Mouse (Mus musculus): ENCODE results near the gene Rap1gap. TPM values are rescaled to one million over a fixed set of nuclear protein-coding genes. Genes with fewer than 3 reads are reported as not detected.
A peak's percentile ranks its signal among the peaks of the same experiment; 100 is the strongest.

Rap1gap gene
- polyA plus RNA-seq, 1 experiment from 2014 or later, result 19.9 TPM

DNA sequence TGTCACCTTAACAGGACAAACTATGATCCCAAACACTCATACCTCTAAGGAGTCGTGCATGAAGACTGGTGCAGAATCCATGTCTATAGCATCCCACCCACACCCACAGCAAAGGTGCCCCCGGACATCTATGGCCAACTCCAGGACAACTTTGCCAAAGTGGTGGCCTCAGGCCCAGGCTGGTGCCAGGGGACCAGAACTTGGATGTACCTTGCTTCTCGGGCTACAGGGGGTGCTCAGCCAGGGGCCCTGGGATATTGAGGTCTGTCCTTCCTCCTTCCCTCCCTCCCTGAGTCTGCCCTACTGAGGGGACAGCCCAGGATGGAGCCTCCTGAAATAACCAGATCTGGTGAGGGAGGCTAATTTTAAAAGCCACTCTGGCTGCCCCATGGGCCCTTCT lies 67.8 kb downstream of the Rap1gap start:
- Histone ChIP-seq H3K36me3 (no peaks in the 10 kb centered on the region), H3K4me2 (replicated peaks) (no peak overlapping the region), H3K27me3 (peaks cover 26% of the 10 kb centered on the region), H3K9ac (no peak overlapping the region), H3K4me3 (replicated peaks) (no peak overlapping the region), H3K4me1 (peaks cover 50% of the 10 kb centered on the region), H3K27ac (replicated peaks) (no peak overlapping the region), H3K9me3 (replicated peaks) (no peaks in the 10 kb centered on the region)
- ATAC-seq (ENCODE audit: insufficient number of reproducible peaks, low FRiP score, low TSS enrichment, low read depth), result no peak
- 76% methylated on average over 3 of the region's 3 CpGs for WGBS

DNA sequence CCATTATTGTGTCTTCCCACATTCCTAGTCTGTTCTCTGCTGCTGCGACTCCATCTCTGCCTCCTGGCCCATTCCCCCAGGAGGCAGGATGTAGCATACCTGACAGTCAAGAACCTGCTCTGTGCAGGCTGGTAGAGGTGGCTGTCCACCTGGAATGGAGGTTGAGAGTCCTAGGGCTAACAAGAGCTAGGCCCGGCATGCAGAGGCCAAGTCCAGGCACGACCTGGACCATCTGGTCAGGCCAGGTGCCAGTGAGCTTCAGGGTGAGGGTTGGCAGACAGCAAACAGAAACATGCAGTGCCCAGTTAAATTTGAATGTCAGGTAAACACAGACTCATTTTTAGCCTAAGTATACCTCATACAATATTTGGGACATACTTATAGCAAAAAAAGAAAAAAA lies 68.4 kb downstream of the Rap1gap start:
- Histone ChIP-seq H3K27me3 (peaks cover 20% of the 10 kb centered on the region), H3K4me1 (peaks cover 44% of the 10 kb centered on the region), H3K9ac (no peak overlapping the region), H3K36me3 (no peaks in the 10 kb centered on the region), H3K4me2 (replicated peaks) (no peak overlapping the region), H3K27ac (replicated peaks) (no peak overlapping the region), H3K9me3 (replicated peaks) (no peaks in the 10 kb centered on the region), H3K4me3 (replicated peaks) (no peak overlapping the region)
- 74% methylated on average over 3 of the region's 3 CpGs for WGBS
- no peak for ATAC-seq (ENCODE audit: insufficient number of reproducible peaks, low FRiP score, low TSS enrichment, low read depth)

DNA sequence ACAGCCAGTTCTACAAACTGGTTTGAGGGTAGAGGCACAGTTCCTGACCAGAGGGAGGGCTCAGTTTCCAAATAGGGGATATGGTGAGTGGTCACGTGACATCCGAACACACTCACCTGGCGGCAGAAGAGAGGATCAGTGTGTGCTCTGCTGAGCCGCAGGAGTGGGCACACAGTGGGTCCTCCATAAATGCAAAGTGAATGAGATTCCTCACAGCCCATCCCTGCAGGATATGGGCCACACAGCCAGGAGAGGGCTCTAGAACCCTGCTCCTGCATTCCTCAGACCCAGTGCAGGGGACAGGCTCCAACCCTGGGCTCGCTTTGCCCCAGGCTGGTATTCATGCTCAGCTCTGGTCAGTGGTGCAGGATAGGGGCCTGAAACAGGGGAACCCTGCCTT lies 68.9 kb downstream of the Rap1gap start:
- H3K27ac ChIP-seq (replicated peaks), result no peak overlapping the region
- H3K4me1 ChIP-seq, result peaks cover 39% of the 10 kb centered on the region
- H3K27me3 ChIP-seq, result peaks cover 15% of the 10 kb centered on the region
- H3K9me3 ChIP-seq (replicated peaks), result no peaks in the 10 kb centered on the region
- H3K4me3 ChIP-seq (replicated peaks), result no peak overlapping the region
- no peak overlapping the region for H3K4me2 ChIP-seq (replicated peaks)
- H3K36me3 ChIP-seq, result no peaks in the 10 kb centered on the region
- H3K9ac ChIP-seq, result no peak overlapping the region
- 63% methylated on average over 5 of the region's 5 CpGs for WGBS
- no peak for ATAC-seq (ENCODE audit: insufficient number of reproducible peaks, low FRiP score, low TSS enrichment, low read depth)

DNA sequence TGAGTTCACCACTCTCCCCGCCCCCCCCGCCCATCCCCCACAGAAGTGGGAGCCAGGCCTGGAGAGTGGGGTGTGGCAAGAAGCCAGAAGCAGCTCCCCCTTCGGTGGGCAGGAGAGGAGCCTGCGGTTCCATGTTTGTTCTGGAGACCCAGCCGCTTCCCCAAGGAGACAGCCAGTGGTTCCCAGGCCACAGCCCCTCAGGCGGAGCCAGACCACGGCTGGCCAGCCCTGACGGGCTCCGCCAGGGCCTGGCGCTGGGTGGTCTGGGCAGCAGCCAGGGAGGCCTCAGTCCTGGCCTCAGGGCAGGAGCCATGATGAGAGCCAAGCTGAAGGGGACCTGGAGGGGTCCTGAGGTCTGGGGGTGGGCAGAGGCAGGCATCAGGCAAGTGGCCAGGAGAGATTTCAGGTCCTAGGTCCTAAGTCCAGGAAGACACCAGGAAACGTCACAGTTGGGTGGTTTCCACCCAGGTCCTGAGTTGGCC lies 71.7 kb downstream of the Rap1gap start:
- ATAC-seq (ENCODE audit: insufficient number of reproducible peaks, low FRiP score, low TSS enrichment, low read depth), result peak; percentile 71; the same call in 1 of the 2 replicates
- Histone ChIP-seq H3K9me3 (replicated peaks) (no peaks in the 10 kb centered on the region), H3K27me3 (no peaks in the 10 kb centered on the region), H3K9ac (no peak overlapping the region), H3K4me3 (replicated peaks) (no peak overlapping the region), H3K4me2 (replicated peaks) (no peak overlapping the region), H3K27ac (replicated peaks) (peak overlapping the region; percentile 40; the same call in 1 of the 2 replicates), H3K4me1 (peaks cover 16% of the 10 kb centered on the region), H3K36me3 (no peaks in the 10 kb centered on the region)
- 33% methylated on average over 11 of the region's 11 CpGs for WGBS

DNA sequence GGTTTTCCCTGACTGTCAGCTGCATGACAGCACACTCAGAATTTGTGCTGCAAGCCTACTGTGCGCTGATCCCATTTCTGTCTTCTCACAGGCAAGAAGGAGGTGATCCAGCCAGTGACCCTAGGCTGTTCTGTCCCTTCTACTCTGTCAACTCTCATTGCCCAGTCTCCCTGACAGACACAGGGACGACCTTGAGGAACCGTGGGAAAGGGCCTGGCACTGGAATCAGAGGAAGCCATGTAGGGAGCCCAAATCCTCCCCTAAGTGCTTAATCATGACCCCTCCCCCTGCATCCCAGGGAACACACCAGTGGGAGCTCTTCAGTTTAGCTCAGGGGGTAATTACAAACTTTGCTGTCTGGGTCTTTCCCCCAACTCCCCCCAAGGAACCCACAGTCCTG lies 73.2 kb downstream of the Rap1gap start:
- H3K4me1 ChIP-seq, result peaks cover 16% of the 10 kb centered on the region
- ATAC-seq (ENCODE audit: insufficient number of reproducible peaks, low FRiP score, low TSS enrichment, low read depth), result no peak
- H3K9ac ChIP-seq, result no peak overlapping the region
- no peaks in the 10 kb centered on the region for H3K27me3 ChIP-seq
- H3K27ac ChIP-seq (replicated peaks), result no peak overlapping the region
- no peaks in the 10 kb centered on the region for H3K9me3 ChIP-seq (replicated peaks)
- no peak overlapping the region for H3K4me2 ChIP-seq (replicated peaks)
- no peak overlapping the region for H3K4me3 ChIP-seq (replicated peaks)
- no peaks in the 10 kb centered on the region for H3K36me3 ChIP-seq
- 49% methylated on average over 3 of the region's 3 CpGs for WGBS

DNA sequence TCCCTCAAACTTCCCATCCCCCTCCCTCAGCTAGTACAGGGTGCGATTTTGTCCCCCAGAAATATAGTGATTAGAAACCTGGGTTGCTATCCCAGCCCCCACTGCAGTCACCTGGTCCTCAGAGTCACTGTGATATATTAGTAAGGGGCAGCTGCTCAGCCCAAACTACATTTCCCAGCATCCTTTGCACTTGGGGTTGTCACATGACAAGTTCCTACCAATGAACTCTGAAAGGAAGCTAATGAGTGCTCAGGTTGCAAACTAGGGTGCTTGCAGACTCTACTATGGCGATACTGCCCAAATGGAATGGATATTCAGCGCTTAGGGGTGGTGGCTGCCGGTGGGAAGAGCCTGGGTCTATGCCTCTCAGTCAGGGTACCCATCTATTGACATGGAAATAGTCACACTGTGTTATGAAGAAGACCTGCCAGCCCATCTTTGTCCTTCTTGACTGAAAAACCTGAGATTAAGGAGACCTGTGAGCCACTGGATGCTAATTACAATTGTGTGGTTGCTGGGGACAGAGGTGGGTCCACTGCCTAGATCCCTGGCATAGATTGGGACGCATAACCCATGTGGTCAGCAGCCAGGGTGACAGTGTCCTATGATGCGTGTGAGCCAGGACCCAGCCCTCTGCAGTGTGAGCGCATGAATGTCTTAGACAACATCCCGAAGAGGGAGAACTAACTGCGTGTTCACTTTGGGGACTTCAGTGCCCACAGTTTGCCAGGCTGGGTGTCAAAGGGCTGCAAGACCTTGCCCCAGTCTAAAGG lies 74.8 kb downstream of the Rap1gap start:
- Histone ChIP-seq H3K4me2 (replicated peaks) (no peak overlapping the region; the same call in 1 of the 2 replicates), H3K27ac (replicated peaks) (no peak overlapping the region), H3K4me1 (peaks cover 14% of the 10 kb centered on the region), H3K36me3 (no peaks in the 10 kb centered on the region), H3K9ac (no peak overlapping the region), H3K9me3 (replicated peaks) (no peaks in the 10 kb centered on the region), H3K4me3 (replicated peaks) (no peak overlapping the region), H3K27me3 (no peaks in the 10 kb centered on the region)
- no peak for ATAC-seq (ENCODE audit: insufficient number of reproducible peaks, low FRiP score, low TSS enrichment, low read depth)
- 49% methylated on average over 9 of the region's 9 CpGs for WGBS

DNA sequence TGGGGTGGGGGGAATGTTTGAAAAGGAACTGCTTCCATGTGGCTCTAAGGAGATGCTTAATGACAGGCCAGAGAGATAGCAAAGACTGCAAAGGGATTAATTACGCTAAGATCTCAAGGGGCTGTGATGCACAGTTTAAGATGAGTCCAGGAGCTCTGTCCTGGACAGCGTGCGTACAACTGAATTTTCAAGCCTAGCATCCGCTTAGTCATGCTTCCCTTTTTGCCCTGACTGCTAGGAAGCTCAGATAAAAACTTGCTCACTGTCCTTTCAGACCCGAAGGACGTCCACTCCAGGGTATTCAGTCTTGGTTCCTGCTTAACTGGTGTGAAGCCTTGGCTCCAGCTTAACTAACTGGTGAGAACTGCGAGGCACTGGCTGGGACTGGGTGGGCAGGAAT lies 75.8 kb downstream of the Rap1gap start:
- WGBS, result 83% methylated on average over 7 of the region's 7 CpGs

DNA sequence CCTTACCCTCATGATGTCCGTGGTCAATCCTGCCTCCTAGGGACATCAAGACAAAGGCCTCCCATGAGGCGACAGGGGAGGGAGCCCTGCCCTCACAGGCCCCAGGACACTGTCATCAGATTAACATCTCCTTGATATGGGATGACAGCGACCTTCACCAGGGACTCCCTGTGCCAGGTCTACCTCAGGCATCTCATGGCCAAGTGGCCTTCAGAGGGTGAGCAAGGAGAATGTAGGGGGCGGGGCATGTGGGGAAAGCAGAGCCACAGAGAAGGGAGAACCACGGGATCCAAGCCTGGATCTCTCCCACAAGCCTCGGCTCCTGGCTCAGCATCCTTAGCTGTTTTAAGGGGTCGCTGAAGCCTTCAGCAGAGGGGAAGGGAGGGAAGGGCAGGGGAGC lies 79.3 kb downstream of the Rap1gap start:
- 63% methylated on average over 7 of the region's 7 CpGs for WGBS
- H3K9ac ChIP-seq, result no peak overlapping the region
- no peaks in the 10 kb centered on the region for H3K36me3 ChIP-seq
- H3K4me1 ChIP-seq, result peaks cover 6% of the 10 kb centered on the region; the same call in 1 of the 2 replicates
- no peak overlapping the region for H3K4me3 ChIP-seq (replicated peaks)
- H3K27ac ChIP-seq (replicated peaks), result no peak overlapping the region
- no peak overlapping the region for H3K4me2 ChIP-seq (replicated peaks)
- no peak for ATAC-seq (ENCODE audit: insufficient number of reproducible peaks, low FRiP score, low TSS enrichment, low read depth)
- H3K9me3 ChIP-seq (replicated peaks), result no peaks in the 10 kb centered on the region
- no peaks in the 10 kb centered on the region for H3K27me3 ChIP-seq

More for the DNA sequence above, 75.8 kb downstream of the Rap1gap start:
- H3K27me3 ChIP-seq, result no peaks in the 10 kb centered on the region
- no peak overlapping the region for H3K4me3 ChIP-seq (replicated peaks)
- H3K4me1 ChIP-seq, result peaks cover 18% of the 10 kb centered on the region
- no peak overlapping the region for H3K27ac ChIP-seq (replicated peaks)
- no peak for ATAC-seq (ENCODE audit: insufficient number of reproducible peaks, low FRiP score, low TSS enrichment, low read depth)
- H3K9ac ChIP-seq, result no peak overlapping the region
- H3K9me3 ChIP-seq (replicated peaks), result no peaks in the 10 kb centered on the region
- H3K4me2 ChIP-seq (replicated peaks), result no peak overlapping the region
- no peaks in the 10 kb centered on the region for H3K36me3 ChIP-seq

DNA sequence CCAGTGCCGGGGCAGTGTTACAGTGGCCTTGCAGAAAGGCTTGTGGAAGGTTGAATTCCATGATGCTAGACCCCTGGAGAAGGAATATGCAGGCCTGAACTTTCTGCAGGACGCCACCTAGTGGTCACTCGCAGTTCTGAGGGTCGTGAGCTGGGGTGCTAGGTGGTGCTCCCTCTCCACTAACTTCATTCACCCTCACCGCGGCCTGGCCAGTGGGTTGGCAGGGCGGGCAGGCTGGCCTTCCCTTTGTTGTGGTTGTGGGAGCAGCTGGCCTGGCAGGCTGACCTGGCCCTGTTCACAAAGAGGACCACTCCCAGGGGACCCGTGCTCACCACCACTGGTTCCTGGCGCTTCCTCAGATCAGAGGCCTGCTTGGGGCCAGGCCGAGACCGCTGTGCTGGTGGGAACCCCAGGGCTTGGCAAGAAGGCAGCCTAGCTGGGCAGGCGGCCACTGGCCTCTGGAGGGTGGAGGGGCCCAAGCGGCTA lies 80.0 kb downstream of the Rap1gap start:
- Histone ChIP-seq H3K4me2 (replicated peaks) (no peak overlapping the region), H3K27me3 (no peaks in the 10 kb centered on the region), H3K36me3 (no peaks in the 10 kb centered on the region), H3K4me1 (peaks cover 8% of the 10 kb centered on the region; the same call in 1 of the 2 replicates), H3K9ac (no peak overlapping the region), H3K9me3 (replicated peaks) (no peaks in the 10 kb centered on the region), H3K4me3 (replicated peaks) (no peak overlapping the region), H3K27ac (replicated peaks) (no peak overlapping the region)
- WGBS, result 61% methylated on average over 13 of the region's 13 CpGs
- ATAC-seq (ENCODE audit: insufficient number of reproducible peaks, low FRiP score, low TSS enrichment, low read depth), result peak; percentile 63; the same call in 1 of the 2 replicates

DNA sequence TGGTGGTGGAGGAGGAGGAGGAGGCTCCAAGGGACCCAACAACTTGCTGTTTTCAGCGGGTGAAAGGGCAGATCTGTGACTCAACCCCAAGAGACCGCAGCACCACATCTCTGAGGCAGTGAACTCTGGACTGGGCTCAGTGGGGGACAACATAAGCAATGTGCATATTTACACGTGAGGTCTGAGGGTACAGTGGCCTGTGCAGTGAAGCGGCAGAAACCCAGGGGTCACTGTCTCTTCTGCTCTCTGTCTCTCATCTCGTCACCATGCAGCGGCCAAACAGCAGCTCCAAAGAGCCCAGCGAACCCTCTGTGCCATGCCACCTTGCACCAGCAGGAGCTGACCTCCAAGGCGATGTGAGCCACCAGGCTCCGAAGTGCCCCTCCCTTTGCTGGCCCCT lies 82.6 kb downstream of the Rap1gap start:
- no peak for ATAC-seq (ENCODE audit: insufficient number of reproducible peaks, low FRiP score, low TSS enrichment, low read depth)
- 86% methylated on average over 9 of the region's 9 CpGs for WGBS

DNA sequence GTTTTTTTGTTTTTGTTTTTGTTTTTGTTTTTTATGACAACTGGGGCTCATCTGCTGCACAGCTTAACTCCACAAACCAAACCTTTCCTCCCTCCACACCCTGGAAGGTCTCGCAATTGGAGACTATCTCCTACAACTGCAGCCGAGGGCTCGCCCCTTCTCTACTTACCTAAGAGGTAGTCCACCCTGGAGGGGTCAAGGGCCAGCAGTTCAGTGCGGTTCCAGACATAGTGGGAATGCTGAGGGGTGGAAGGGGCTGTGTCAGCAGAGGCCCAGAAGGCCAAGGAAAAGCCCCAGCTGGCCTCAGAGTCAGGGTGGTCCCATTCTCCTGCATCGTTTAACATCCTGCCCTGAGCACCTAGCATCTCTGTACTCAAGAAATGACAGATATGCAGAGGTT lies 83.1 kb downstream of the Rap1gap start:
- Histone ChIP-seq H3K4me1 (peaks cover 38% of the 10 kb centered on the region), H3K4me3 (replicated peaks) (no peak overlapping the region), H3K9ac (no peak overlapping the region), H3K27ac (replicated peaks) (no peak overlapping the region), H3K9me3 (replicated peaks) (no peaks in the 10 kb centered on the region), H3K27me3 (no peaks in the 10 kb centered on the region), H3K4me2 (replicated peaks) (no peak overlapping the region), H3K36me3 (no peaks in the 10 kb centered on the region)
- 72% methylated on average over 5 of the region's 5 CpGs for WGBS
- no peak for ATAC-seq (ENCODE audit: insufficient number of reproducible peaks, low FRiP score, low TSS enrichment, low read depth)

More for the DNA sequence above, 82.6 kb downstream of the Rap1gap start:
- Histone ChIP-seq H3K27me3 (no peaks in the 10 kb centered on the region), H3K4me2 (replicated peaks) (no peak overlapping the region), H3K36me3 (no peaks in the 10 kb centered on the region), H3K9ac (no peak overlapping the region), H3K4me3 (replicated peaks) (no peak overlapping the region), H3K9me3 (replicated peaks) (no peaks in the 10 kb centered on the region), H3K27ac (replicated peaks) (no peak overlapping the region), H3K4me1 (peaks cover 33% of the 10 kb centered on the region)

Data from embryonic facial prominence, embryonic 15.5 days (tissue).